Mouse (Mus musculus) thymus, adult 2 months (tissue): Measurements from ENCODE around the gene Ttc36. TPM values are rescaled to one million over a fixed set of nuclear protein-coding genes. Genes with fewer than 3 reads are reported as not detected.

Experiments
- DNase-seq: peaks from one replicate; pipeline ENCODE4 v3.0.0; 2021
- H3K27ac ChIP-seq: fragments of 200-500 bp; 2 replicates; pipeline ENCODE4 v1.5.1; 2012; ENCODE audit warnings: low read length, control low read depth; ENCODE audit not compliant: control insufficient read depth, insufficient read depth
- H3K27me3 ChIP-seq: fragments of 200-500 bp; 2 replicates; pipeline ENCODE4 v1.6.1; 2012; ENCODE audit warnings: mild to moderate bottlenecking, low read length, moderate library complexity, mixed read lengths; ENCODE audit not compliant: control insufficient read depth, insufficient read depth
- H3K36me3 ChIP-seq: fragments of 200-500 bp; 2 replicates; pipeline ENCODE4 v1.6.1; 2012; ENCODE audit warnings: mild to moderate bottlenecking, low read length, moderate library complexity; ENCODE audit not compliant: control insufficient read depth, insufficient read depth
- H3K4me1 ChIP-seq: fragments of 200-500 bp; replicated peaks from 2 replicates; pipeline ENCODE4 v1.6.1; 2012; ENCODE audit warnings: low read length; ENCODE audit not compliant: control insufficient read depth, insufficient read depth
- H3K4me3 ChIP-seq: fragments of 200-500 bp; 2 replicates; pipeline ENCODE4 v1.5.1; 2012; ENCODE audit warnings: mild to moderate bottlenecking, low read length, control low read depth, moderate library complexity; ENCODE audit not compliant: control insufficient read depth, insufficient read depth
- CTCF ChIP-seq: fragments of 200-500 bp; IDR thresholded peaks from 2 replicates; pipeline ENCODE4 v1.5.1; 2012; ENCODE audit warnings: mild to moderate bottlenecking, control low read depth, low read length, moderate library complexity, borderline replicate concordance; ENCODE audit not compliant: control insufficient read depth, poor library complexity, insufficient read depth; ENCODE audit errors: extremely low read depth
- POLR2A ChIP-seq: fragments of 200-500 bp; IDR thresholded peaks from 2 replicates; pipeline ENCODE4 v1.6.1; 2012; ENCODE audit warnings: mild to moderate bottlenecking, low read length, control low read depth, moderate library complexity; ENCODE audit not compliant: control insufficient read depth, poor library complexity, insufficient read depth; ENCODE audit errors: extremely low read depth
- WGBS: fragments of 180-500 bp; shearing (Covaris S2); methylation state at CpG from one replicate; pipeline ENCODE4 v1.1.7; 2018; 5-methylcytosine and 5-hydroxymethylcytosine counted together
- polyA plus RNA-seq: library from polyadenylated mRNA; depleted of rRNA; stranded (reverse); fragments of >200 nt; gene quantifications from 2 replicates; pipeline ENCODE4 v1.2.3, GENCODE M21; 2012

The Ttc36 gene
- polyA plus RNA-seq, 1 experiment: 4.3 TPM

GRCm38 (mm10) chr9:44826660-44827059 is 23.8 kb upstream of the Ttc36 start:
- H3K27ac ChIP-seq: no peak overlapping the region
- WGBS: 98% methylated on average over 7 of the region's 7 CpGs
- no peak for DNase-seq
- H3K4me1 ChIP-seq: no peaks in the 10 kb centered on the region
- TF ChIP-seq CTCF (no peak), POLR2A (no peak)
- H3K36me3 ChIP-seq: peaks cover 96% of the 10 kb centered on the region
- no peaks in the 10 kb centered on the region for H3K27me3 ChIP-seq
- no peak overlapping the region for H3K4me3 ChIP-seq

- Histone ChIP-seq H3K27ac (no peak overlapping the region), H3K36me3 (peaks cover 97% of the 10 kb centered on the region), H3K4me1 (no peaks in the 10 kb centered on the region), H3K27me3 (no peaks in the 10 kb centered on the region), H3K4me3 (no peak overlapping the region)
- DNase-seq: no peak
- no peak for TF ChIP-seq POLR2A
- no peak for TF ChIP-seq CTCF
- 95% methylated on average over 15 of the region's 15 CpGs for WGBS
Measured at GRCm38 (mm10) chr9:44819920-44820827, 17.3 kb upstream of the Ttc36 start.

- H3K27me3 ChIP-seq: no peaks in the 10 kb centered on the region
- H3K27ac ChIP-seq: no peak overlapping the region
- 92% methylated on average over 5 of the region's 5 CpGs for WGBS
- TF ChIP-seq CTCF (no peak), POLR2A (no peak)
- no peaks in the 10 kb centered on the region for H3K4me1 ChIP-seq
- DNase-seq: no peak
- H3K4me3 ChIP-seq: no peak overlapping the region
- peaks cover 97% of the 10 kb centered on the region for H3K36me3 ChIP-seq
Measured at GRCm38 (mm10) chr9:44817522-44817921, 14.7 kb upstream of the Ttc36 start.

- peaks cover 96% of the 10 kb centered on the region for H3K36me3 ChIP-seq
- TF ChIP-seq CTCF: no peak
Measured at GRCm38 (mm10) chr9:44814179-44814578, 11.3 kb upstream of the Ttc36 start.

GRCm38 (mm10) chr9:44810316-44810715 is 7.4 kb upstream of the Ttc36 start:
- no peak for DNase-seq
- Histone ChIP-seq H3K27me3 (no peaks in the 10 kb centered on the region), H3K4me3 (no peak overlapping the region), H3K4me1 (no peaks in the 10 kb centered on the region), H3K27ac (no peak overlapping the region), H3K36me3 (peaks cover 96% of the 10 kb centered on the region)
- 91% methylated on average over 10 of the region's 10 CpGs for WGBS
- no peak for TF ChIP-seq CTCF
- TF ChIP-seq POLR2A: no peak

More at GRCm38 (mm10) chr9:44814179-44814578, 11.3 kb upstream of the Ttc36 start:
- no peak overlapping the region for H3K4me3 ChIP-seq
- no peaks in the 10 kb centered on the region for H3K27me3 ChIP-seq
- WGBS: 96% methylated on average over 8 of the region's 8 CpGs
- no peak overlapping the region for H3K27ac ChIP-seq
- H3K4me1 ChIP-seq: no peaks in the 10 kb centered on the region
- DNase-seq: no peak

- H3K4me3 ChIP-seq: no peak overlapping the region
- H3K36me3 ChIP-seq: peaks cover 77% of the 10 kb centered on the region
- 98% methylated on average over 10 of the region's 10 CpGs for WGBS
- H3K27me3 ChIP-seq: no peaks in the 10 kb centered on the region
- H3K27ac ChIP-seq: no peak overlapping the region
- no peaks in the 10 kb centered on the region for H3K4me1 ChIP-seq
- TF ChIP-seq CTCF (no peak), POLR2A (no peak)
- DNase-seq: no peak
Measured at GRCm38 (mm10) chr9:44807778-44808177, 4.9 kb upstream of the Ttc36 start.
